Mouse (Mus musculus): ENCODE results near the gene ccdc198. TPM values are rescaled to one million over a fixed set of nuclear protein-coding genes. Genes with fewer than 3 reads are reported as not detected.

Gene ccdc198
- polyA plus RNA-seq, 1 experiment from 2014 or later, result 0.14 TPM

DNA sequence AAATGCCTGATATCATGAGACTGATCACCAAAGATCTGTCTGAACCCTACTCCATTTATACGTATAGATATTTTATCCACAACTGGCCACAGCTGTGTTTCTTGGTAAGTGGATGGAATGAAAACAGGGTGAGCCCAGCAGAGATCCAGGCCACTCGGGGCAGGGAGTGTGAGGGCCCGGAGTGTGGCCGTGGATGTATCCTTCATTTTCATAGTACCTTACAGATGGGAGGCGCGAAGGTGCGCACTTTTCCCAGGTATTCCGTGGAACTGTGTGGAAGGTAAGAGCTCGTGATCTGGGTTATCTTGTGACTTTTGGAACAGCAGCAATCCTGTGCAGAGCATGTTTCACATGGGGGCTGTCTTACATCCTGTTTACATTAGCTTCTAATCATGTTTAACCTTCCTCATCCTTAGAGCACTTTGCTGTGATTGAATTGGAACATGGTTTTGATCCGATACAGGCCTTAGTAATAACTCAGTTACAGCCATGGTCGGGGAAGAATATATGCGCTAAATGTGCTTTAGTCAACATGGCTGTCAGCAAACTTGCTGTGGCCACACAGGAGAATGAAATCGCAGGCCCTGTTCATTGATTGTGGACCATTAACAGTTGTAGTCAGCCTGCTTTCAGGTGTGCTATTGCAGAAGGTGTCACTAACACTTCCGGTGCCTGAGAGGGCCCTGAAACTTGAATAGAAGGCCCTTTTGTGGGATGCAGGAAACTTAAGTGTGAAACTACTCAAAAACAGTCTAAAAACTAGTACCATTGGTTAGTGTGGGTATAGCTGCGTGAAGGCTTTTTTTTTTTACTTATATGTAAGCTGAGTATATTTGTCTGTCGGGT, 71.8 kb downstream of the ccdc198 start:
- H3K27me3 ChIP-seq (ENCODE audit: insufficient read depth, poor library complexity, severe bottlenecking), result no peaks in the 10 kb centered on the region
- H3K27ac ChIP-seq, result peak overlapping the region; percentile 95
- H3K36me3 ChIP-seq, result peaks cover 20% of the 10 kb centered on the region
- 65% methylated on average over 16 of the region's 16 CpGs for whole genome bisulfite sequencing
- H3K4me3 ChIP-seq, result peak overlapping the region; percentile 98
- peaks cover 33% of the 10 kb centered on the region for H3K4me1 ChIP-seq (replicated peaks)
- H3K9me3 ChIP-seq, result no peaks in the 10 kb centered on the region
- no peak for DNase-seq (ENCODE audit: low spot score)

DNA sequence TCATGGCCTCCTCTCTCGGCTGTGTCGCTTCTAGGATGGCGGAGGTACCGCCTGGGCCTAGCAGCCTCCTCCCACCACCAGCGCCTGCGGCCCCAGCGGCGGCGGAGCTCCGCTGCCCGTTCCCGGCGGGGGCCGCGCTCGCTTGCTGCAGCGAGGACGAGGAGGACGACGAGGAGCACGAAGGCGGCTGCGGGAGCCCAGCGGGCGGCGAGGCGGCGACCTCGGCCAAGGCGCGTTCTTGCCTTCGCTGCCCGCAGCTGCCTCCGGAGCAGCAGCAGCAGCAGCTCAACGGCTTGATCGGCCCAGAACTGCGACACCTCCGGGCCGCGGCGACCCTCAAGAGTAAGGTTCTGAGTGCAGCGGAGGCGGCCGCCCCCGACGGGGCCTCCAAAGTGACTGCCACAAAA, 72.7 kb downstream of the ccdc198 start:
- peak; percentile 73 for DNase-seq (ENCODE audit: low spot score)
- H3K36me3 ChIP-seq, result peaks cover 17% of the 10 kb centered on the region; the same call in 1 of the 2 replicates
- no peaks in the 10 kb centered on the region for H3K27me3 ChIP-seq (ENCODE audit: insufficient read depth, poor library complexity, severe bottlenecking)
- peaks cover 33% of the 10 kb centered on the region for H3K4me1 ChIP-seq (replicated peaks)
- H3K4me3 ChIP-seq, result peak overlapping the region; percentile 98
- no peaks in the 10 kb centered on the region for H3K9me3 ChIP-seq
- H3K27ac ChIP-seq, result peak overlapping the region; percentile 95
- under 1% methylated on average over 46 of the region's 46 CpGs for WGBS

DNA sequence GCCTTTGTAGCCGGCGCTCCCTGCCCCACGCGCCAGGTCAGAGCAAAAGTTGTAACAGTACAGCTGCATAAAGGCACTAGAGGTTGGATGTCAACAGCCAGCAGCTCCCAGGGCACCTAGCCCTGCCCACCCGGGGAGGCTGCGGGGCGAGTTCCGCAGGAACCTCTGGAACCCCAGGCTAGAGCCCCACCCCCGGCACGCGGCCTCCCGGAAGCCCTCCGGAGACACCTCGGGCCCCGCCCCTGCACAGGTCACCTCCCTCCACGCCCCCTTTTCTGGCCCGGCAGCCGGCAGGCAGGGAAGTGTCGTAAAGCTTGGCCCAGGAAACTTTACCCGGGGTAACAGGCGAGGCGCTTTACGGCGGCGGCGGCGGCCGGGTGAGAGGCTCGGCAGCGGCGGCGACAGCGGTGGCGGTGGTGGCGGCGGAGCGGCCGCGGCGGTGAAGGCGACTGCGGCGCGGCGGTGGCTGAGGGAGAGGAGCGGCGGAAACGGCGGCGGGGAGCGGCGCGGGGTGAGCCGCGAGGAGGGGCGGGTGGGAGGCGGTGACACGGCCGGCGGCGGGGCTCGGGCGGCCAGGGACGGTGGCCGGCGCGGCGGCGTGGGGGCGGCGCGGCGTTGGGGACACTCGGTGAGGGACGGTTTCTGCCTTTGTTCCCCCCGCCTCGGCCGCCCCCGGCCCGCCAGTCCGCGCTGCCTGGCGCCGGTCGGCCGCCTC, 73.2 kb downstream of the ccdc198 start, which contains the start of gene Naa30:
Gene Naa30, plus strand, starts transcription at position 360 of the 715 bp plus-strand sequence.
- Histone ChIP-seq H3K4me1 (replicated peaks) (peaks cover 33% of the 10 kb centered on the region), H3K27ac (peak within 1 kb of the TSS; percentile 95), H3K4me3 (peak within 1 kb of the TSS; percentile 98), H3K36me3 (peaks cover 17% of the 10 kb centered on the region; the same call in 1 of the 2 replicates), H3K9me3 (no peaks in the 10 kb centered on the region), H3K27me3 (ENCODE audit: insufficient read depth, poor library complexity, severe bottlenecking) (no peaks in the 10 kb centered on the region)
- WGBS, result under 1% methylated on average over 71 of the region's 86 CpGs
- DNase-seq (ENCODE audit: low spot score), result peak; percentile 97

DNA sequence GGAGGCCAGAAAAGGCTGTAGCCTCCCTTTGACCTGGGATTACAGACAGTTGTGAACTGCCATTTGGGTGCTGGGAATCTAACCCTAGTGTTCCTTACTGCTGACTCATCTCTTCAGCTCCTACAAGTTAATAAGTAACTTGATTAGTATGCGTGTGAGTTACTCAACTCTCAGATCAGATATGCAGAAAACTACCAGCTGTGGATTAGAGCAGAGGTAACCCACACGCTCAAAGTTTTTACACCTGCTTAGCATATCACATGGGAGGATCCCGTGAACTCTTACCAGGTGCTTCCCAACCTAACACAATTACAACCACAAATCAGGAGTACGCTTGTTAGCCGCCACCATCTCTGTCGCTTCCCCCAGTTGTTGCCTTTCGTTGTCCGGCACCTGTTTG, 74.0 kb downstream of the ccdc198 start:
- 34% methylated on average over 8 of the region's 8 CpGs for WGBS
- Histone ChIP-seq H3K9me3 (no peaks in the 10 kb centered on the region), H3K36me3 (peaks cover 17% of the 10 kb centered on the region; the same call in 1 of the 2 replicates), H3K27me3 (ENCODE audit: insufficient read depth, poor library complexity, severe bottlenecking) (no peaks in the 10 kb centered on the region), H3K4me1 (replicated peaks) (peaks cover 33% of the 10 kb centered on the region), H3K4me3 (peak overlapping the region; percentile 98), H3K27ac (peak overlapping the region; percentile 95)
- DNase-seq (ENCODE audit: low spot score), result no peak

Other genes starting within 250 kb of the ccdc198 start
- gene Ap5m1, start 179.4 kb downstream of the ccdc198 start, polyA plus RNA-seq (2016; fragmentation: Nextera tagmentation; extraction: Ambion mirVana), result 27.8 and 30.0 TPM in 2 replicates
- gene Exoc5, start 178.8 kb downstream of the ccdc198 start, polyA plus RNA-seq (2016; fragmentation: Nextera tagmentation; extraction: Ambion mirVana), result 59.9 and 63.8 TPM in 2 replicates
- gene Naa30, start 73.2 kb downstream of the ccdc198 start, polyA plus RNA-seq (2016; fragmentation: Nextera tagmentation; extraction: Ambion mirVana), result 8.1 and 9.8 TPM in 2 replicates